Mouse (Mus musculus): ENCODE measurements at regions not wholly inside any gene's neighbourhood (a gene's known extent, or its start where the extent isn't known, plus 50 kb on each side); places are given as distances from the start of the nearest gene placed in this dataset.
A peak's percentile ranks its signal among the peaks of the same experiment; 100 is the strongest.
"Not testable (repeated sequence)": the region's sequence is repeated elsewhere in the genome, so short reads cannot be mapped to it uniquely, and the experiment has no call there.

- intact Hi-C loops (cut with DNase I); DNase-seq (ENCODE audit: low spot score in 2 of 2): not testable (repeated sequence)
Measured at GRCm38 (mm10) chr14:114349816-114350215, 742.2 kb upstream of the Gpc5 start.

DNA sequence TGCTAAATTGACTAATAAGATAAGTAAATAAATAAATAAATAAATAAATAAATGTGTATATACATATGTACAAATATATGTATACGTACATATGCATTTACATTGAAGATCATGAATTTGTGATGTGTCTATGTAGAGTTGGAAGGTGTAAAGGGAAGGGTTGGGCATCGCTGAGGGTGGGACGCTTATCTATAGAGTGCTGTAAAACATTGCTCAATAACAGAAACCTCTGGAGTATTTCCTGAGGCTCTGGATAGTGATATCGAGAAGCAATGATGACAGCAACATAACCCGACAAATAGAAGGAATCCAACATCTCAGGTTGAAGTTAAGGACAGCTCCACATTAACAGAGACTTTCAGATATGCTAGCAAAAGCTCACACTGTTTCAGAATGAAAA, 739.7 kb upstream of the Gpc5 start:
- DNase-seq (ENCODE audit: low spot score in 2 of 2), result no peak
- intact Hi-C loops (cut with DNase I), result no loop called here

DNA sequence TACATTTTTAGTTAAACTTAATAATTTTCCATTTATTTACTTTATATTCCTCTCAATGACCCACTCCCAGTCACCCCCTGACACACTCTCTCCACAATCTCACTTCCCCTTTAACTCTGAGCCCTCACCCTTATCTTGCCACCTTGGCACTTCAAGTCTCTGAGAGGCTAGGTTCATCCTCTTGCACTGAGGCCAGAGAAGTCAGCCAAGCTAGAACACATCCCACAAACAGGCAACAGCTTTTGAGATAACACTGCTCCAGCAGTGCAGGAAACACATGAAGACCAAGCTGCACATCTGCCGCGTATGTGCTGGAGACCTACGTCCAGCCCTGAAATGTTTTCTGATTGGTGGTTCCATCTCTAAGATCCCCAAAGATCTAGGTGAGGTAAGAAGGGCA, 717.2 kb upstream of the Gpc5 start:
- intact Hi-C loops (cut with DNase I), result no loop called here
- no peak for DNase-seq (ENCODE audit: low spot score in 2 of 2)

- intact Hi-C loops (cut with DNase I), result no loop called here
- DNase-seq (ENCODE audit: low spot score in 2 of 2), result no peak
Measured at GRCm38 (mm10) chr14:114398861-114399557, 693.0 kb upstream of the Gpc5 start.

GRCm38 (mm10) chr14:114418851-114419250, 673.2 kb upstream of the Gpc5 start:
- intact Hi-C loops (cut with DNase I), result no loop called here
- DNase-seq (ENCODE audit: low spot score in 2 of 2), result no peak

DNA sequence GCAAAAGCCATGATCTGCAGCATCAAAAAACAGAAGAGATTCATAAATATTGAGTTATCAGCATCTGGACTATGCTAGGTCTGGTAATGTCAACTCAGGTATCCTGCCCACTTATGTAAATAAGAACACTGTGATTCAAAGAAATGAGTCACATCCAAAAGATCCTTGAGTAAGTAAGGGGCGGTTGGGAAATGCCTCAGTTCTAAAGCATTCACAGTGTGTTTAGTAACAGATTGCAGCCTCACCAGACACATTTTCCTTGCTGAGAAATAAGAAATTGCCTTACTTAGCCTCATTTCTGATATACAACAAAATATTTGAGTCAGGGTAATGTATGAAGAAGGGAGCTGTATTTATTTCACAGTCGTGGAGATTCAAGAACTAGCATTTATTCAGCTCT, 666.5 kb upstream of the Gpc5 start:
- peak in 1 of 2 experiments; percentile 45 for DNase-seq (ENCODE audit: low spot score in 2 of 2)

More for the DNA sequence above, 666.5 kb upstream of the Gpc5 start:
- intact Hi-C loops (cut with DNase I), result no loop called here
